Mouse (Mus musculus): ENCODE measurements around the gene Rbm46.

Rbm46 gene

GRCm38 (mm10) chr3:82876372-82876739 lies at the start of gene Rbm46:
TSS of gene Rbm46 (minus strand) at chr3:82876483.
- DNase-seq (ENCODE audit: low spot score), result peak; percentile 59

GRCm38 (mm10) chr3:82915632-82916031 lies 39.3 kb upstream of the Rbm46 start:
- DNase-seq (ENCODE audit: low spot score), result no peak

GRCm38 (mm10) chr3:82908671-82909070 lies 32.4 kb upstream of the Rbm46 start:
- DNase-seq (ENCODE audit: low spot score), result no peak

- no peak for DNase-seq (ENCODE audit: low spot score)
Measured at GRCm38 (mm10) chr3:82904211-82904908, 28.1 kb upstream of the Rbm46 start.

- no peak for DNase-seq (ENCODE audit: low spot score)
Measured at GRCm38 (mm10) chr3:82903613-82904205, 27.4 kb upstream of the Rbm46 start, which contains the start of gene Lrat. TSS of gene Lrat (minus strand) at chr3:82903973.

- no peak for DNase-seq (ENCODE audit: low spot score)
Measured at GRCm38 (mm10) chr3:82902757-82903612, 26.7 kb upstream of the Rbm46 start.

- DNase-seq (ENCODE audit: low spot score), result no peak
Measured at GRCm38 (mm10) chr3:82888842-82889241, 12.6 kb upstream of the Rbm46 start.

GRCm38 (mm10) chr3:82877258-82877657 lies 975 bp upstream of the Rbm46 start:
- peak; percentile 32 for DNase-seq (ENCODE audit: low spot score)

GRCm38 (mm10) chr3:82875671-82876371 lies 462 bp downstream of the Rbm46 start:
- DNase-seq (ENCODE audit: low spot score), result no peak

- peak; percentile 63 for DNase-seq (ENCODE audit: low spot score)
Measured at GRCm38 (mm10) chr3:82857414-82858077, 18.7 kb downstream of the Rbm46 start.

GRCm38 (mm10) chr3:82825165-82825564 lies 51.1 kb downstream of the Rbm46 start:
- DNase-seq (ENCODE audit: low spot score), result no peak

GRCm38 (mm10) chr3:82811851-82812250 lies 64.4 kb downstream of the Rbm46 start:
- DNase-seq (ENCODE audit: low spot score), result no peak

GRCm38 (mm10) chr3:82810334-82811120 lies 65.8 kb downstream of the Rbm46 start:
- DNase-seq (ENCODE audit: low spot score), result no peak

- DNase-seq (ENCODE audit: low spot score), result no peak
Measured at GRCm38 (mm10) chr3:82809769-82810168, 66.5 kb downstream of the Rbm46 start.

- no peak for DNase-seq (ENCODE audit: low spot score)
Measured at GRCm38 (mm10) chr3:82808323-82808911, 67.9 kb downstream of the Rbm46 start.

- DNase-seq (ENCODE audit: low spot score), result no peak
Measured at GRCm38 (mm10) chr3:82805291-82805690, 71.0 kb downstream of the Rbm46 start.

- DNase-seq (ENCODE audit: low spot score), result no peak
Measured at GRCm38 (mm10) chr3:82800470-82800843, 75.8 kb downstream of the Rbm46 start.

- peak; percentile 9 for DNase-seq (ENCODE audit: low spot score)
Measured at GRCm38 (mm10) chr3:82799735-82800469, 76.4 kb downstream of the Rbm46 start.

- DNase-seq (ENCODE audit: low spot score), result no peak
Measured at GRCm38 (mm10) chr3:82793656-82794055, 82.6 kb downstream of the Rbm46 start.

GRCm38 (mm10) chr3:82791663-82792062 lies 84.6 kb downstream of the Rbm46 start:
- no peak for DNase-seq (ENCODE audit: low spot score)

Measured in layer of hippocampus, adult 11-12 months (tissue).